Mouse (Mus musculus): ENCODE measurements at regions not wholly inside any gene's neighbourhood (a gene's known extent, or its start where the extent isn't known, plus 50 kb on each side); places are given as distances from the start of the nearest gene placed in this dataset.

GRCm38 (mm10) chr12:38928786-38929351 lies 149.7 kb downstream of the Etv1 start:
- TF ChIP-seq CTCF (IDR thresholded peaks at IDR 0.05; ENCODE audit: borderline replicate concordance, insufficient read depth, low read depth, low read length): no peak
- no peak for TF ChIP-seq POLR2A (IDR thresholded peaks at IDR 0.05; ENCODE audit: borderline replicate concordance, insufficient read depth, low read length)
